Mouse (Mus musculus) cerebellum, postnatal 14 days (tissue): ENCODE results near the gene Stk24.

Experiments
- DNase-seq, 2 experiments: peaks; one replicate each; pipeline ENCODE4 v3.0.0; 2021; ENCODE audit warnings: mixed read lengths in 2 of 2

The Stk24 gene

DNA sequence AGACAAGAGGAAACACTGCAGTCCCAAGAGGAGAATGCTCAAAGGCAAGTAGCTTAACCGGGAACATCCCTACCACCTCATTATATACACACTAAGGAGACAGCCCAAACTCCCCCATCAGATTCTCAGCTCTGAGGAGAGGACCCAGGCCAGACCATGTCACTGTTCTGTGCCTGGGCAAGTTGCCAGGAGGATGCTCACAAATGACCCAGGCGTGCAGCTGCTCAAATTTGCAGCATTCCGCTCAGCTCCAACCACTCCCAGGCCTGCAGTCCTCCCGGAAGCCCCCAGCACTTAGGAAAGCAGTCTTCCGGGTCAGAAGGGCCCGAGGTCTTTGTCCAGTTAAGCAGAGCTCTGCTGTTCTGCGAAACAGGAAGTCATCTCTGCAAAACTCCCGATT is 31.6 kb downstream of the Stk24 start:
- DNase-seq = peak; percentile 61 to 72

GRCm38 (mm10) chr14:121347134-121347533 is 32.7 kb downstream of the Stk24 start:
- DNase-seq = no peak

- peak; percentile 51 to 69 for DNase-seq
These were observed 33.2 kb downstream of the Stk24 start for GRCm38 (mm10) chr14:121346654-121347053.

DNA sequence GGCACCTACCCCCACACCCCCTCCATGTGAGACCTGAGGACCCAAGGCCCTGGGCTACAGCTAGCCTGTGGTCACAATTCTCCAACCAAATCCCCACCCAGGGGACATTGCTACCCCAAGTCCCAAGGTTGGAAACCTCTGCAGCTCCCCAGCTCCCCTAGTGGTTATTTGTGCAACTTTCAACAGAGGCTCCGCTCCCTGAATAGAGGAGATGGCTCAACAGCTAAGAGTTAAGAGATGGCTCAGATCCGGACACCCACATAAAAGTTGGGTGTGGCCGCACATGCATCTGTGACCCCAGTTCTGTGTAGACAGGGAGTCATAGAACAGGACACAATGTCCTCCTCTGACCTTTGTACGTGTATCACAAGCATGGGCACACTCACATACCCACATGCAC is 33.8 kb downstream of the Stk24 start:
- DNase-seq = peak in 1 of 2 experiments; percentile 53

GRCm38 (mm10) chr14:121344928-121345327 is 34.9 kb downstream of the Stk24 start:
- DNase-seq = no peak

DNA sequence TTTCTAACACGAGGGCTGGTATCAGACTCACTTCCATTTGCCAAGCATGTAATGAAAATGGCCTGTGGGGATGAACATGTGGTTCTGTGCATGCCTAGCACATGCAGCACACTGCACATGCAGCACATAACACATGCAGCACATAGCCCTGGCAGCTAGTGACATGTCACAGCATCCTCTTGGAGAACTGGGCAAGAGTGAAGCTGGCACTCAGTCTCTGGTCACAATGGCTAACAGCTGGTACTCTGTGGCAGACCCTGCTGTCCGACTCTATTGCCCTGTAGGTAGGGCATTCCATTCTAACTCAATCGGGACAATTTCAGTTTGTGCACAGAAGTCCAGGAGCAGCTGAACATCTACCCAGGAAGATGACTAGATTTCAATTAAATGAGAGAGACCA is 36.9 kb downstream of the Stk24 start:
- peak; percentile 51 to 60 for DNase-seq

DNA sequence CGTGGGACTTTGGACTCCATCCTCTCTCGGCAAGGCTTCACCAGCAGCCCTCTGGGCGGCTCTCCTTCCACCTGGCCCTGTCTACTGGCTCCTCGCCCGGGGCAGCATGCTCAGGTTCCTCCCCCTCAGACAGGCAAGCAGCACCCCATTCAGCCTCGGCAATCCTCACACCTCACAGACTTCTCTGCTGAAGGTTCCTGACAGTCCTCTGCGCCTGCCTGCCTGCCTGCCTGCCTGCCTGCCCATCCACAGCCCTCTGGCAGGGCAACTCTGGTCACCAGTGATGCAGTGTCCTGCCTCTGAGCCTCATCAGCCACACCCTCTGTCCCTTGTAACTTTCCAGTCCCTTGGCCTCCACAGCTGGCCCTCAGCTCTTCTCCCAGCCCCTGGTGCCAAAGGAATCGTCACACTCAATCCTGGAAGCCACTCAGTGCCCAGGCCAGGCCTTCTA is 39.8 kb downstream of the Stk24 start:
- DNase-seq = peak; percentile 82 to 85

DNA sequence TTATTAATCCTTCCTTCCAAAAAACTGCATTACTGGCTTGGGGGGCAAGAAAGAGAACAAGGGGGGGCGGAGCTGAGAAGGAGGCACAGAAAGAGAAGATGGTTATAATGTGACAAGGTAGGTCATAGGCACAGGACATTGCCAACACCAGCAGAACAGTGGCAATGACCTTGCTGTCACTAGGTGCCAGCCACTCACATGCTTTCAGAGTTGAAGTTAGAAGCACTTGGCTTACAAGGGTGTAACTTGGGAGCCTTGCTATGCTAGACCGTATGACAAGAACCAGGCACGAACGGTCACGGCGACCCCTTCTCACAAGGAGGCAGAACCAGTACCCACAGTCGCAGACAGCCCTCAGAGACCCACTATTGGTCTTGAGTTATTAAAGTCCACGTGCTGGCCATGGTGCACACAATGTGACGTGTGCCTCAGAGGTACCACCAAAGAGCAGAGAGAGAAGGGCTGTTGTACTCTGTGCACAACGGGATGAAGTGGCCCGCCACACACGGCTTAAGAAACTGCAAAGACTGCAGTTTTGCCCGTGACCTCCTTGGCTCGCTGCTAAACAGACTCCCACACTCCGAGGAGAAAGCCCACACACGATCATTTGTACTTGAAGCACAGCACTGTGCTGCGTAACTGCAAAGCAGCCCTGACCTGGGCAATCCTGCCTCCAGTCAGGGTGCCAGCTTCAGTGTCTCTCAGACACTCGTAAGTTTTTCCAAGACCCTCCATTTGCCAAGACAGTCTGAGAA is 40.8 kb downstream of the Stk24 start:
- no peak for DNase-seq

- no peak for DNase-seq
These were observed 49.8 kb downstream of the Stk24 start for GRCm38 (mm10) chr14:121330090-121330408.

GRCm38 (mm10) chr14:121329401-121330089 is 50.3 kb downstream of the Stk24 start:
- DNase-seq = no peak

DNA sequence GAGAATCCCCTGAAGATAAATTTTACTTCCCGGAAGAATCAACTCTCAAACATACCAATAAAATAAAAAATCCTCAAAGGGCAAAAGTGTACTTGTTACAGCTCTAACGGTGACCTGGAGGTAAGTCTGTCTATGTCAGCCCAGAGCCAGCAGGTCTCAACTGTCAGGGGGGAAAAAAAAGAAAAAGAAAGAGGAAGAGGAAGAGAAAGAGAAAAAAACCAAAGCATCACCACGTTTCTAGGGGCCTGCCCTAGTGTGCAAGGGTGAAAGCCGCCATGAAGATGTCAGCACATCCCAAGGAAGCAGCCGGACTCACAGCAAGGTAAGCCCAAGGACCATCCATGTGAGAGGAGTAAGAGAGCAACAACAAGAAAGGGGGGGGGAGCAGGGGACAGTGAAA is 50.9 kb downstream of the Stk24 start:
- no peak for DNase-seq

GRCm38 (mm10) chr14:121326432-121326831 is 53.4 kb downstream of the Stk24 start:
- peak; percentile 60 to 91 for DNase-seq

GRCm38 (mm10) chr14:121324521-121325330 is 55.1 kb downstream of the Stk24 start:
- no peak for DNase-seq

GRCm38 (mm10) chr14:121322641-121323040 is 57.2 kb downstream of the Stk24 start:
- no peak for DNase-seq

GRCm38 (mm10) chr14:121322150-121322549 is 57.7 kb downstream of the Stk24 start:
- no peak for DNase-seq

- no peak for DNase-seq
These were observed 61.4 kb downstream of the Stk24 start for GRCm38 (mm10) chr14:121318382-121318781.

DNA sequence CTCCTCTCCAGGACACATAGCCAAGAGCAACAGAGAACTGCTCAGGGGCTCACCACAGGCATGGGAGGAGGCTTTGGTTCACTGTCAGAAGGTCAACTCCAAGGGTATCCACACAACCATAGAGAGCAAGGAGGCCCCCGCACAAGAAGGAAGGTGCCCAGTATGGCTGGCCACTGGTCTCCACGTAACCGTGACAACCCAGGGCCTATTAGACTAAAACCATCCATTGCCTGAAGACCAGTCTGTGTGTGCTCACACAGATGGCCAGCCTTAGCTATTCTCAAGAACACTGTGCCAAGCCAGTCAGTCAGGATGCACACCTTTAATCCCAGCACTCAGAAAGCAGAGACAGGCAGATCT is 62.5 kb downstream of the Stk24 start:
- no peak for DNase-seq

- DNase-seq = no peak
These were observed 63.0 kb downstream of the Stk24 start for GRCm38 (mm10) chr14:121316631-121317311.

DNA sequence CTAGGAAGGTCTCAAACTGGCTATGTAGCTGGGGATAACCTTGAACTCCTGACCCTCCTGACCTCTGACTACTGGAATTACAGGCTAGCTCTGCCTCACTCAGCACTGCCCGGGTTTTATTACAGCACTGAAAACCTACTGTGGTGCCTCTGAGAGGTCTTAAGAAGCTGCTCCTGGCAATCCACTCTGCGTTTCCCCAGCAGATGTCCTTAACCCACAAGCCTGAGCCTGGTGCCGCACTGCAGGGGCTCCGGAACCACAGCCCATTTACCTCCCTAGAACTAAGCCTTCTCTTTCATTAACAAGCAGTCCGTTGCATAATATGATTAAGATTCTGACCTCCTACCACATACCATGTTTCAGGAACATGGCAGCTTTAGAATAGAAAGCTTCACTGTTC is 63.7 kb downstream of the Stk24 start:
- no peak for DNase-seq

- DNase-seq = peak; percentile 60 to 75
These were observed 64.9 kb downstream of the Stk24 start for GRCm38 (mm10) chr14:121314934-121315333.

DNA sequence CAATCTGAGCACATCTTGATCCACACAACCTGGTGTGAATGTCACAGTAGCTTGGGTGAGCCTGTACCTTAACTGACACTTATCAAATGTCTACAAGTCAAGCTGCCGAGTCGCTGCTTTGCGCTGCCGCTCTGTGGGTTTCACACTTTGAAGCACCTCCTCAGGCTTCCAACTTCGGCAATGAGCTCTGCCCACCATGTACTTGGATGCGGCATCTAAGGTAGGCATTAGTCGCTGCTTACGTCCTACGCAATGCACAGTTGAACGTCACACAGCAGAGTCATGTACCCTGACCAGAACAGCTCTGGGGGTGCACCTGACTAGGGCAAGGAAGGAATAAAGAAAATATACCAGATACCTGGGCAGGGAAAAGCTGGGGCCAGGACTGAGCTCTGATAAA is 66.5 kb downstream of the Stk24 start:
- DNase-seq = no peak

- no peak for DNase-seq
These were observed 68.7 kb downstream of the Stk24 start for GRCm38 (mm10) chr14:121311083-121311482.
